Mouse (Mus musculus): ENCODE results near the gene Fstl4.

The Fstl4 gene

GRCm38 (mm10) chr11:52764461-52764893 is at the start of gene Fstl4:
Gene Fstl4 (plus strand): TSS chr11:52764634.
- DNase-seq = peak; percentile 19

- no peak for DNase-seq
Measured at GRCm38 (mm10) chr11:52718570-52718969, 45.9 kb upstream of the Fstl4 start.

- DNase-seq = no peak
Measured at GRCm38 (mm10) chr11:52721087-52721486, 43.3 kb upstream of the Fstl4 start.

GRCm38 (mm10) chr11:52722706-52723105 is 41.7 kb upstream of the Fstl4 start:
- no peak for DNase-seq

GRCm38 (mm10) chr11:52726001-52726400 is 38.4 kb upstream of the Fstl4 start:
- DNase-seq = no peak

- no peak for DNase-seq
Measured at GRCm38 (mm10) chr11:52728479-52728878, 36.0 kb upstream of the Fstl4 start.

GRCm38 (mm10) chr11:52729890-52730289 is 34.5 kb upstream of the Fstl4 start:
- DNase-seq = no peak

GRCm38 (mm10) chr11:52731979-52732378 is 32.5 kb upstream of the Fstl4 start:
- DNase-seq = no peak

GRCm38 (mm10) chr11:52734493-52735195 is 29.8 kb upstream of the Fstl4 start:
- no peak for DNase-seq

GRCm38 (mm10) chr11:52739187-52739586 is 25.2 kb upstream of the Fstl4 start:
- no peak for DNase-seq

GRCm38 (mm10) chr11:52740466-52740865 is 24.0 kb upstream of the Fstl4 start:
- DNase-seq = no peak

- no peak for DNase-seq
Measured at GRCm38 (mm10) chr11:52743956-52744355, 20.5 kb upstream of the Fstl4 start.

- DNase-seq = no peak
Measured at GRCm38 (mm10) chr11:52744593-52745450, 19.6 kb upstream of the Fstl4 start.

- DNase-seq = no peak
Measured at GRCm38 (mm10) chr11:52747206-52747605, 17.2 kb upstream of the Fstl4 start.

GRCm38 (mm10) chr11:52747766-52748456 is 16.5 kb upstream of the Fstl4 start:
- no peak for DNase-seq

GRCm38 (mm10) chr11:52749988-52750387 is 14.4 kb upstream of the Fstl4 start:
- no peak for DNase-seq

- no peak for DNase-seq
Measured at GRCm38 (mm10) chr11:52752524-52752923, 11.9 kb upstream of the Fstl4 start.

- DNase-seq = no peak
Measured at GRCm38 (mm10) chr11:52753261-52753660, 11.2 kb upstream of the Fstl4 start.

GRCm38 (mm10) chr11:52761800-52762199 is 2.6 kb upstream of the Fstl4 start:
- DNase-seq = no peak

GRCm38 (mm10) chr11:52764894-52765677 is 652 bp downstream of the Fstl4 start:
- DNase-seq = no peak

- DNase-seq = no peak
Measured at GRCm38 (mm10) chr11:52765678-52766254, 1.3 kb downstream of the Fstl4 start.

- DNase-seq = no peak
Measured at GRCm38 (mm10) chr11:52767921-52768320, 3.5 kb downstream of the Fstl4 start.

Measured in kidney, adult 18-20 months (tissue).